Mouse (Mus musculus) ES-E14 (cell line): Measurements from ENCODE around the gene Slc9a8.

Source experiments
- CHD2 ChIP-seq: IDR thresholded peaks from 2 replicates; pipeline ENCODE4 v1.6.1; 2014; ENCODE audit warnings: mild to moderate bottlenecking, low read depth, low read length, inconsistent platforms
- MAFK ChIP-seq: IDR thresholded peaks from 2 replicates; pipeline ENCODE4 v1.6.1; 2014; ENCODE audit warnings: mild to moderate bottlenecking, low read depth, low read length, inconsistent platforms; ENCODE audit not compliant: insufficient read depth
- ZC3H11A ChIP-seq: IDR thresholded peaks from 2 replicates; pipeline ENCODE4 v1.6.1; 2012; ENCODE audit warnings: low read depth, mild to moderate bottlenecking, inconsistent platforms, low read length, borderline replicate concordance
- ZNF384 ChIP-seq: IDR thresholded peaks from 2 replicates; pipeline ENCODE4 v1.6.1; 2012; ENCODE audit warnings: low read depth, low read length, inconsistent platforms

DNA sequence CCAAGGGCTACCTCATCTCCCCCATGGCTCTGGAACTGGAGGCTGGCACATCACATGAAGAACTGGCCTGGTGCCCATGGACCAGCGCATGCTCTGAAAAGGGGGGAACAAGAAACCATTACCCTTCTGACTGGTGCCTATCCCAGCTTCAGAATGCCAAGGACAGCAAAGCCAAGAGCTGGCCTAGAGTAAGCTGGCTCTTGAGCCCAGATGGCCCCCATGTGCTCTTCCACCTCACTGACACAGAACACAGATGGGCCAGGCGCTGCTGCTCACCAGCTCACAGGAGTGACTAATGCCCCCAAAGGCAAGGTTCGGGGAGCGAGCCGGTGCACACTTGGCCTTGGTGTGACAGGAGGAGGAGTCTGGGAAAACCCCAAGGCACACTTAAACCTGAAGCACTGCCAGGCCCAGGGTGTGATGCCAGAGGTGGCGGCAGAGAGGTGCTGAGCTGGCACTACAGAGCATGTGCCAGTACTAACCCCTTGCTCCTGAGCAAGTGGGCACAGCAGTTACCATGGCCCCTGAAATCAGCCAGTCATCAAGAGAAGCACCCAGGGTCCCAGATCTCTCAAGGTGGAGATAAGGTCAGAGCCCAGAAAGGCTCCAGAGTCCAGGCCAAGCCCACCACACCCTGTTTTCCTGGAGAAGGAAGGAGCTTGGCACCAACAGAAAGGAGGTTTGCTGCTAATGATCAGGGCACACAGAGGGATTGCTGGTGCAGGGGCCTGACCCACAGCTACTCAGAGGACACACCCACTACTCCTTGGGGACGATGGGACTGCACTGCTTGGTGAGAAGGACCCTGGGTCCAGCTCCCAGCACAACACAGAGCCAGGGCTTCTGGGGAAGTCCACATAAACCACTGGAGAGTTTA is 64.2 kb downstream of the Slc9a8 start:
- TF ChIP-seq MAFK (no peak), ZC3H11A (no peak), ZNF384 (no peak), CHD2 (no peak)
